Mouse (Mus musculus) megakaryocyte, embryonic 14.5 days (primary cell): Measurements from ENCODE around the gene Kifc5b.

Experiments used
- FLI1 ChIP-seq: IDR thresholded peaks from 2 replicates; pipeline ENCODE4 v1.6.1; 2012; ENCODE audit warnings: low read length, inconsistent platforms, mixed read lengths
- GATA1 ChIP-seq: IDR thresholded peaks from 3 replicates; pipeline ENCODE4 v1.6.1; 2012; ENCODE audit warnings: mixed read lengths, low read length, inconsistent platforms, borderline replicate concordance

DNA sequence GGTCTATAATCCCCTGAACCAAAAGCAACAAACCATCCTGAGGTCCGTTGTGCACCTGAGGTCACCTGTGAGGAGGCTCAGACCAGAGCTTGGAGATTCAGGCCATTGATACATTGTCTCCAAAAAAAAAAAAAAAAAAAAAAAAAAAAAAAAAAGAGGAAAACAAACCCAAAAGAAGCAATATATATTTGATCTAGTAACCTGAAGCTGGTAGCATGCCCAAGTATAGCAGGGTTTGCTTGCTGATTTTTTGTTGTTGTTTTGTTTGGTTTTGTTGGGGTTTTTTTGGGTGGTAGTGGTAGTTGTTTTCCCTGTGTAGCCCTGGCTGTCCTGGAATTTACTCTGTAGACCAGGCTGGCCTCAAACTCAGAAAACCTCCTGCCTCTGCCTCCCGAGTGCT lies 1.5 kb downstream of the Kifc5b start:
- TF ChIP-seq GATA1, result no peak
- no peak; the same call in 1 of the 2 replicates for TF ChIP-seq FLI1
